Mouse (Mus musculus): Measurements from ENCODE around the gene Atg4d.

DNA sequence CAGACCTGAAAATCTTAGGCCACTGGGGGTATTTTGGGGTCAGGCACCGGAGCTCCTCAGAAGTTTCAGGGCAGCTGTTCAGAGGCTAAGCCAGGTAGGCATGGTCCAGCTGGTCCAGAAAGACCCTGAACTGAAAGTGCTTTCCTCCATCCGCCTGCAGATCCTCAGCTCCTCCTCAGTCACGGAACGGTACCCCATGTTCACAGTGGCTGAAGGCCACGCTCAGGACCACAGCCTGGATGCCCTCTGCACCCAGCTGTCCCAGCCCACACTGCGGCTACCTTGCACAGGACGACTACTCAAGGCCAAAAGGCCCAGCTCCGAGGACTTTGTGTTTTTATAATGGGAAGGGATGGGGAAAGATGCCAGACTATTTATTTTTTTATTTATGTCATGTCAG, 8.0 kb downstream of the Atg4d start:
- TF ChIP-seq CTCF (IDR thresholded peaks at IDR 0.05) (no peak), POLR2A (IDR thresholded peaks at IDR 0.05; ENCODE audit: insufficient read depth, low read depth, low read length) (no peak)
